In the genomic region with DNA sequence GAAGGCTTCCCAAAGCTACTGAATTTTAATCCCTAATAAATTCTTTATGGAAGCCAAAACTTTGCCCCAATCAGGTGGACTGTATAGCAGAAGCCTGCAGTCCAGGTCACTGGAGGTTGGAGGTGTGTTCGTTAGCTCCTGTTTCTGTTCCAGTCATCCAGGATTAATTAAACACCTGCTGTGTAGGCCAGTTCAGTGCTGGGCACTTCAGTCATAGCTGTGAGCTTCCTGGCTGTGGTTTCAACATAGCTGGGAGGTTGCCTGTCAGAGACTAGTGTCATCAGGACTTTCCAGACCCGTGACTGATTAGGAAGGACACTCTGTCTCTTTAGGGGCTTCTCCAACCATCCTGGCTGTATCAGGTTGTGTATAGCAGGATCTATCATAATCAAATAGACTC, we compare ENCODE assay signal across 15 mouse cellular contexts.
"Had no signal": no experiment of that assay in that cellular context is flagged by ENCODE, and none has a peak within 500 bp of the region (broad histone marks: within the 10 kb centered on the region; RNA-seq: fewer than 3 reads in every experiment).

No protein-coding gene starts in this region.

- H3K27ac ChIP-seq: kidney, embryonic 15.5 days; left cerebral cortex, adult 2 months; liver, embryonic 13.5 days had no signal

- H3K36me3 ChIP-seq: kidney, embryonic 15.5 days; liver, embryonic 13.5 days had no signal

- H3K9me3 ChIP-seq: kidney, embryonic 15.5 days; liver, embryonic 13.5 days had no signal

- H3K4me2 ChIP-seq: kidney, embryonic 15.5 days; liver, embryonic 13.5 days; midbrain, embryonic 11.5 days had no signal

- H3K4me1 ChIP-seq: kidney, embryonic 15.5 days; liver, embryonic 13.5 days had no signal

- H3K4me3 ChIP-seq: kidney, embryonic 15.5 days; left cerebral cortex, adult 2 months; liver, embryonic 13.5 days had no signal

- H3K27me3 ChIP-seq: kidney, embryonic 15.5 days; liver, embryonic 13.5 days had no signal

- H3K9ac ChIP-seq: kidney, embryonic 15.5 days; liver, embryonic 13.5 days had no signal

- DNase-seq: kidney, adult 8-10 months; kidney, postnatal 10 days; kidney, postnatal 36 days; liver, embryonic 13.5 days; lung, adult 2 months; lung, postnatal 14 days; lung, postnatal 4 days; midbrain, embryonic 14.5 days; right cerebral cortex, adult 18-20 months; right cerebral cortex, postnatal 14 days; thymus, adult 18-20 months; thymus, postnatal 36 days had no signal
